Mouse (Mus musculus): ENCODE data around the gene Osm.
A peak's percentile ranks its signal among the peaks of the same experiment; 100 is the strongest.

The Osm gene

DNA sequence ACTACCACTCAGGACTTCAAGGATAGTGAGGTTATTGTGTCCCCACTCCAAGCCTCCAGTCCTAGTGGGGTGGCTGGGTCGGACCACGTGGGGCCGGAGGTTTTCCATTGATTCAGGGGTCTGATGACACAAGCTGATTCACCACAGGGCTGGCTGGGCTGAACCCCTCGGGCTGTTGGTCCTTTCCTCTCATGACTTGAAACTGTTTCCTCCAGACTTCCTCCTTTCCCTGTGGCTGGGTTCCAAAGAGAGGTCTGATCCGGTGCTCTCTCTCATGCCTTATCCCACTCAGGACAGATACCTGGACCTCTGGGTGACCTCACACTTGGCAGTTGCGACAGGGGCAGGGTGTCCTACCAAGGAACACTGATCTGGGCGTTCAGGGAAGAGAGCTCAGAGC lies 3.9 kb downstream of the Osm start:
- DNase-seq (ENCODE audit: low spot score), result no peak

DNA sequence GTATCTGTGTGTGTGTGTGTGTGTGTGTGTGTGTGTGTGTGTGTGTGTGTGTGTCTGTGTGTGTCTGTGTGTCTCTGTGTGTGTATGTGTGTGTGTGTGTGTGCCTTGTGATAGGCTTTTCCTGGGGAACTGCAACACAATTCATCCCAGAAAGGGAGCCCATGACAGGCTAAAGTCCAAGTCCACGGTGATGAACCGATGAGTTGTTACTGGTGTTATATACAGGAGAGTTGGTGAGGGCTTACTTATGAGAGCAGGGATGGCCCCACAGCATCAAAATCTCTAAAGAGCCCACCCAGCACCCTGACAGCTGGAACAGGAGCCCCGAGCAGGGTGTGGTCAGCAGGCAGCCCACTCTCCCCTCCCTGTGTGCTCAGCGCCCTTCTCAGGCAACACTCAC lies 5.0 kb downstream of the Osm start:
- no peak for DNase-seq (ENCODE audit: low spot score)

DNA sequence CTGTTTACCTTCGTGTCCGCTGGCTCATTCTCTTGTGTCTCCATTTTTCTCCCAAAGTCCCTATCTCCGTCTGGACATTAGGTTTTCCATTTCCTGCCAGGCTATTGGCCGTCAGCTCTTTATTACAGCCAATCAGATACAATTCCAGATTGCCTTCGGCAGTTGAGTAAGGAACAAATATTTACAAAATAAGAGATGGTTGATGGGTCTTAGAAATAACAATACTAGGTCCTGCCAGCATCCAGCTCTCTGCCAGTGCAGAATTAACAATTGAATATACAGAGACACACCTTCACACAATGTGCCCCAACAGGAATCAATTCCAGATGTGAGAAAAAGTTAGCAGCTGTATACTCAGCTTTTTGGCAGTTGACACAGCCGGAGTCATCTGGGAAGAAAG lies 9.9 kb downstream of the Osm start:
- DNase-seq (ENCODE audit: low spot score), result no peak

DNA sequence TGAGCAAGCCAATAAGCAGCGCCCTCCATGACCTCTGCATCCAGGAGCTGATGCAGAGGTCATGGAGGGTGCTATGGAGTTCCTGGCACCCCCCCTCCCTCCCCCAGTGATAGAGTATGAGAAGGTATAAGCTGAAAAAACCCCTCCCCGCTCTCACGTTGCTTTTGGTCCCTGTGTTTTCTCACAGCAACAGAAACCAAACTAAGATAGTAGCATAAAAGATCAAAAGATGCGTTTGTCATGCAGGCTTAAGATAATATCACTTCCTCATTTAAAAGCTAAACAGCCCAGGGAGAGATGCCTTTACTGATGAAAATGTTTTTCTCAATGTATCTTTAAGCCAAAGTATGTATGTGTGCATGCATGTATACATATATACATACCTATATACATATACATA lies 10.4 kb downstream of the Osm start:
- no peak for DNase-seq (ENCODE audit: low spot score)

DNA sequence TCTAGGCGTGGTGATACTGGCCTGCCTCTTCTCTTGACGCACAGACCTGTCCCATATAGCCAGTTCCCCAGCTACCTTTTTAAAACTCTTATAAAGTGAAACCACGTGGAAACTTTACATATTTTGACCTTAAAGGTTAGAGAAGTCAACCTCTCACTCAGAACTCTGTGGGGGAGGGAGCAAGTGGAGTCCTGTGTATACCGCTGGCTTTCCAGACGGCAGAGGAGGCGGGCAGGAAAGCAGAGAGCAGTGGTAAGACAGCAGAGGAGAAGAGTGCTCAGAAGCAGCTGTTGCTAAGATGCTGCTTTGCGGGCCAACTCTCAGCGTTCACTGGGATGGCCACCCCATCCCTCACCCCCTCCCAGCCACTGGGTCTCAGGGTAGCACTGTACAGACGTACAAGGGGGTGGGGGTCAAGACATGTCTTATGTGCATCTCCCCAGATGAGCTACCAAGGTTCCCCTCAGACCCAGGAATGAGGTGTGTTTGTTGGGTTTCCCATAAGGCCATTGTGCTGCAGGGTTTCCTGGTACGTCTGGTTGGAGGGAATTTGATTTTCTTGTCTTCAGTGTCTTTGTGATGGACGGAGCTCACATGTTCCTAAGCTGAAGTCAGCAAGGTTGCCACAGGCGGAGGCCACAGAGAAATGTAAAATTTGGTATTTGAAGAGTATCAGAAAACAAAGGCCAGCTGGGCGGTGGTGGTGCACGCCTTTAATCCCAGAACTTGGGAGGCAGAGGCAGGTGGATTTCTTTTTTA lies 11.2 kb downstream of the Osm start:
- no peak for DNase-seq (ENCODE audit: low spot score)

DNA sequence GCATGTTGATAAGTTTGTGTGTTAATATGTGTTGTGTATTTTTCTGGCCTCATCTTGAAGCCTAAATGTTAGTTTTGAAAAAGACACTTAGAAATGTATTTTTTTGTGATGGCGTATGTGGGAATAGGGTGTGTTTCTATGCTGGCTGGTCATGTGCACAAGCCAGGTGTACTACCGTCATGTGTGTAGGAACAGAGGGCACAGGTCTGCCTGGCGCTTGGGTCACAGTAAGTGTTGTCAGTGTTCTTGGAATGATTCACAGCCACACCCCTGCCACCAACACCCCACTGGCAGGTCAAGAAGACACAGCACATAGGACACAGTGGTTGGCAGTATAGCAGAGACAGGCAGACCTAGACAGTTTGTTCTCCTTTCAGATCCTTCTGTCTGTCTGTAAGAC lies 12.9 kb downstream of the Osm start:
- no peak for DNase-seq (ENCODE audit: low spot score)

DNA sequence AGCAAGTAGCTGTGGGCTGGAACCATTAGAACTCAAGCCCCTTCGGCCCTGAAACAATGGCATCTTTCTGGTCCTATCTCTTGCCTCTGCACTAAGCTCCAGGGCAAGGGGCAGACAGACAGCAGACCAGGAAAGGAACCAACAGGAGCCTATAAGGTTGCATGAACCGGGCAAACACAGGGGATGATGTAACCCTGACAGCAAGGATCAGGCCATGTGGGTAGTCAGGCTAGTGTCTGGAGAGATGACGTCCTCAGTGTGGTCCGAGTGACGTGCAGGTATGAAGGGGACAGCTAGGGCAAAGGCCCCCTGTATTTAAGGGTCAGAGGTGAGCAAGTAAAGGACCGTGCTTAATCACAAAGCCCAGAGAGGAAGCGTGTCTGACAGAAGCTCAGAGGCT lies 14.1 kb downstream of the Osm start:
- DNase-seq (ENCODE audit: low spot score), result no peak

DNA sequence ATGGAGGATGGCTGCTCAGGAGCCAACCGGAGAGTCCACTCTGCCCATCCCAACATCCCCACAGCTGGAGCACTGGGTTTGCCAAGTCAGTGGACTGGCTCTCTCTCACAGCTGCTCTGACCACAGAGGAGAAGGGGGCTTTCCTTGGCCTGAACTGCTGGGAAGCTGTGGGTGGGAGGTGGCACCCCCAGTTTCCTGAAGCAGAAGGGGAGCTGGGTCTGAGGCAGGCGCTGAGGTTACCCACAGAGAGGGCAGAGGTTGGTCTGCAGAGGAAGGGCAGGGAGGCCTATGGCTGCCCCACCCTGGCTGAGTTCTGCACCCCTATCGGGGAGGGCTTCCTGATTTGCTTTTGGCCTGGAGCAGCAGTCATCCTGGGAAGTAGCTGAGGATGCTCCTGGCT lies 15.2 kb downstream of the Osm start:
- no peak for DNase-seq (ENCODE audit: low spot score)

- DNase-seq (ENCODE audit: low spot score), result no peak
Measured at GRCm38 (mm10) chr11:4252886-4253285, 16.7 kb downstream of the Osm start.

- no peak for DNase-seq (ENCODE audit: low spot score)
Measured at GRCm38 (mm10) chr11:4256846-4257607, 20.8 kb downstream of the Osm start, which contains the start of gene Lif. Gene Lif (plus strand): TSS chr11:4257557.

DNA sequence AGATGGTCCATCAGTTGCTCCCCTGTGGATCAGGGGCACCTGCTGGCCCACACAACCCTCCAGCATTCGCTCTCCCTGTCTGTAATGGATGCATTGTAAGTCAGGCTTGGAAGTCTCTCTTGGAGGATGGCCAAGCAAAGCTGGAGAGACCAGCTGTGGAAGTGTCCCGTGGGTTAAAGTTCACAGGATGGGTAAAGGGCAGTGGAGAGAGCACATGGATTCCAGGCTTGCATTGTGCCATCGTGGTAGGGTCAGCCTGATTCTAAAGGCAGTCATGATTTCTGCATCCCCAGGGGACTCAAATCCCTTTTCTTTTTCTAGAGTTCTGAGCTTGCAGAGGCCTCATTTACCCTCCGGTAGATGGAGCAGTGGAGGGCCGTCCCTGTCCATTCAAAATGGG lies 21.5 kb downstream of the Osm start:
- no peak for DNase-seq (ENCODE audit: low spot score)

- peak; percentile 79 for DNase-seq (ENCODE audit: low spot score)
Measured at GRCm38 (mm10) chr11:4258657-4259082, 22.4 kb downstream of the Osm start.

DNA sequence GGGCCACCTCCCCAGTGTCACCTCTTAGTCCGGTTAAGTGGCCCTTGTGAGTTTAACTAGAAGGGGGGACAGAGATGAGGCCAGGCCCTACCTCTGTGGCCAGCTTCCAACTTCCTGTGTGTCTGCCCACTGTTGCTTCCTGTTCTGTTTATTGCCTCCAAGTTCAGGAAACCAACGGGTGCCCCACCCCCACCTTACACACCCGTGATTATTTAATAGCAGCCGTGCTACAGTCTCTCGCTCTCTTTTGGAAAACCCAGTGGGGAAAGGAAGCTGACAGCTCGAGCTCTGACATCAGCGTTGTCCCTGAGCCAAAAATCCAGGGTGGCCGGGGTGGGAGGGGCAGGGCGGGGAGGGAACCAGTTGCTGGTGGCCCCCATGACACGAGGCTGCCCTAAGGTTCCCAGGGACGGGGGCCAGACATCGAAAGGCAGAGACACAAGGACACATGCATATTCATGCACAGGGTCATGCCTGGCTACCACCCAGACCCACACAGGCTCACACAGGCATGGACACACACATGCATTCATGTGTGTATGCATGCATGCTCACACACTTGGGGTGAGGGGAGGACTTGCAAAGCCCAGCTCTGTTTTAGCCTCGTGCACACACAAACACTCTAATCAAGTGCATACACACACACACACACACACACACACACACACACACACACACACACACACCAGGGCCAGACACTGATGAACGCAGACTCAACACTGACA lies 24.4 kb downstream of the Osm start:
- DNase-seq (ENCODE audit: low spot score), result no peak

DNA sequence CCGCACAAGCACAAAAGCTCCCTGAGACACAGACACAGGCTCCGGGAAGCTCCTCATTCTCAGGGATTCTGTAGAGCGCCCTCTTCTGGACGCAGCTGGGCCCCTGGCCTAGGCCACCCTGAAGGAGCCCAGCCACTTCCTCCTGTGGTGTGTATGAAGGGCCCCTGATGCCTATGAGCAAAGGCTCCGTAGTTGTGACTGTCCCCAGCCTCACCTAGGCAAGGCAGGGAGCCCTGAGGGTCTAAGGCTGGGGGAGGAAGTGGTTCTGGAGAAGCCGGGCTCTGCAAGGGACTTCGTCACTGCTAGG lies 24.9 kb downstream of the Osm start:
- DNase-seq (ENCODE audit: low spot score), result peak; percentile 48

GRCm38 (mm10) chr11:4261969-4262368 lies 25.7 kb downstream of the Osm start:
- DNase-seq (ENCODE audit: low spot score), result no peak

DNA sequence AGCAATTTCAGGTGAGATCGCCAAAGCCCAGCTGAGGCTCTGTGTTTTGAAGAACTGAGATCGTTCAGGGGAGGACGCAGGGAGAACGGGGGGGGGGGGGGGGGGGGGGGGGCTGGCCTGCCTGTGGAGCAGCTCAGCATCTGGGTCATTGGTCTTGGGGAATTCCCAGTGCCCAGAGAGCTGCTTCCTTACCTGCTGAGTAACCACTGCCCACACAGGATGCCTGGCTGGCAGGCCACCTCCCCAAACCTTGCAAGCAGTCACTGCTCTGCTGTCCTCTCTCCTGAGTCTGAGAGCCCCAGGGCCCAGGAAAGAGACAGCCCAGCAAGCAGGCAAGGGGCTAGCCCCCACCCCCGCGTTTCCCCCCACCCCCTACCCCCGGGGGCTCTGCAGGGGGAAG lies 26.6 kb downstream of the Osm start:
- DNase-seq (ENCODE audit: low spot score), result no peak

- no peak for DNase-seq (ENCODE audit: low spot score)
Measured at GRCm38 (mm10) chr11:4263296-4263695, 27.1 kb downstream of the Osm start.

DNA sequence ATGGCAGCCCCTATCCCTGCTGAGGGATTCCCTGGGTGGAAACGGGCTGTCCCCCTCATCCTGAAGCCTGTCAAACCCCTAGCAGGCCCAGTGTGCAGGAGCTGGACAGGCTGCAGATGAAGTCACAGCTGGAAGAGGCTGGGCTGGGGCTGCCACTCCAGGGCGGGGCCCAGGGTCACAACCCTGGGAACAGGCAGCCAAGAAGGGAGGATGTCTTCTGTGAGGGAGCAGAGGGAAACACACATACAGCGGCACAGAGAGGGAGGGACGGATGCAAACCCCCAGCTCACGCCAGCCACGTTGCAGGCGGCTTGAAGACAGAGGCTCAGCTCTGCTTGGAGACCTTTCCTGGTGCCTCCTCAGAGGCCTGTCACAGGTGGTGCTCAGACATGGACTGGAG lies 27.8 kb downstream of the Osm start:
- no peak for DNase-seq (ENCODE audit: low spot score)

- no peak for DNase-seq (ENCODE audit: low spot score)
Measured at GRCm38 (mm10) chr11:4266271-4267201, 30.3 kb downstream of the Osm start.

DNA sequence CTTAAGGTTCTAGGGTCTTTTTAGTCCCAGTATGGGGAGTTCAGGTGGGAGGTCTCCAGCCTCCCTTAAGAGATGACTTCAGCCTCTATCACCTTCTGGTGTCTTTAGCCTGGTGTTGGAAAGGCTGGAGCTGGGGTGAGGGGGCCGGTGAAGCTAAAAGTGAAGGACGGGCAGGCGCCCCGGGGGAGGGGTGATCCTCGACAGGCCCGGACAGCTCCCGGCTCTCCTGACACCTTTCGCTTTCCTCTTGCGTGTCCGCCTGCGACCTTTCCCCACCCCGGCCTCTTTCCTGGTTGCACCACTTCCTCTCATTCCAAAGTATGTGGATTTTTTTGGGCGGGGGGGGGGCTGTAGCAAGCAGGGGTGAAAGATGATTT lies 31.0 kb downstream of the Osm start:
- DNase-seq (ENCODE audit: low spot score), result no peak

- no peak for DNase-seq (ENCODE audit: low spot score)
Measured at GRCm38 (mm10) chr11:4268500-4268899, 32.3 kb downstream of the Osm start.

All from spleen, adult 12 weeks (tissue).